Mouse (Mus musculus) gonadal fat pad, adult 2 months (tissue): ENCODE results near the gene Zfp541. TPM values are rescaled to one million over a fixed set of nuclear protein-coding genes. Genes with fewer than 3 reads are reported as not detected.

Experiments used
- DNase-seq: peaks from one replicate; pipeline ENCODE4 v3.0.0-alpha.2; 2012; ENCODE audit warnings: low read depth
- polyA plus RNA-seq: library from polyadenylated mRNA; depleted of rRNA; stranded (reverse); fragments of >200 nt; gene quantifications from 2 replicates; pipeline ENCODE4 v1.2.3, GENCODE M21; 2012; rRNA removed

The Zfp541 gene
- polyA plus RNA-seq, 1 experiment, result 0.19 TPM

GRCm38 (mm10) chr7:16128344-16128743 is 66.7 kb downstream of the Zfp541 start:
- DNase-seq, result no peak

GRCm38 (mm10) chr7:16128899-16129298 is 67.3 kb downstream of the Zfp541 start:
- no peak for DNase-seq

GRCm38 (mm10) chr7:16129421-16129845 is 67.8 kb downstream of the Zfp541 start, which contains the start of gene Slc8a2:
Gene Slc8a2 (plus strand): TSS chr7:16129826.
- no peak for DNase-seq

GRCm38 (mm10) chr7:16129846-16130691 is 68.5 kb downstream of the Zfp541 start:
- no peak for DNase-seq

DNA sequence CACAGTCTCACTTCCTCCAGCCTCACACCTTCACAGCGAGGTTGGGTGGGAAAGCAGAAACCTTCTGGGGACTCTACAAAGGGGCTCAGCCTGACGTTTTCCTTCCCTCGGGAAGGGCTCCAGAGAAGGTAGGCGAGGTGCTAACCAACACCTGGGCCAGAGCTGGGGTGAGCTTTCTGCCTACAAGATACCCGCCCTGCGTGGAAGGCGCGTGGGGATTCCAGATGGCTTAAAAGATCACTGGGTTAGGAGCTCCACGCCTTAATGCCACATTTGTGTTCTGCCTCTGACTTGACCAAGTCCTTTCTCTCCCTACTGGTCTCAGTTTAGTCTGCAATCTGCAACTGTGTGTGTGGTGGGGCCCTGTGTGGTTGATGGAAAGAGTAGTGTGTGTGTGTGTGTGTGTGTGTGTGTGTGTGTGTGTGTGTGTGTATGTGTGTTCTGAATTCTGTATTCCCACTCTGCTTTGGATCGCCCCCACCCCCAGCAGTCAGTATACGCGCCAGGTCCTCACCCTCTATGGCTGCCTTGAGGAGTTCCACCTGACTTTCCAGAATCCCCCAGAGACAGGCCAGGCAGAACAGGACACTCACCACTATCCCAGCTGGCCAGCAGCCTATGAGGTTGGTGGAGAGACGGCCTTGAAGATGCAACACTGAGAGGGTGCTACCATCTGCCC is 69.5 kb downstream of the Zfp541 start:
- DNase-seq, result no peak

DNA sequence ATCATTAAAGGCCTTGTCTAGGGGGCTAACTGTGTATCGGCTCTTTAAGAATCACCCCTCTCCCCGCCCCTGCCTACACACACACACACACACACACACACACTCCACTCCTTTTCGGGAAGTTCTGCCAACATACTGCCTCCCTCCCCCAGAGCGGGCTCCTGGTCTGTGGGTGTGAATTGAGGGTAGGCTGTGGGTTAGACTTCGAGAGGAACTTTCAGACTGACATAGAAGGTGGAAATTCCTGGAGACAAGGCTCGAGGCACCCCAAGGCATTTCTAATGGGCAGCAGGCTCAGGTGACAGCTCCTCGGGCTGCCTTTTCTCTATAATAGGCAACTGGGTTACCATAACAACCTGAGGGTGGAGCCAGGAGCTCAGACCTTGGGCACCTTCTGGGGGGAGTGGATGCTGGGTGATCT is 70.6 kb downstream of the Zfp541 start:
- DNase-seq, result no peak

DNA sequence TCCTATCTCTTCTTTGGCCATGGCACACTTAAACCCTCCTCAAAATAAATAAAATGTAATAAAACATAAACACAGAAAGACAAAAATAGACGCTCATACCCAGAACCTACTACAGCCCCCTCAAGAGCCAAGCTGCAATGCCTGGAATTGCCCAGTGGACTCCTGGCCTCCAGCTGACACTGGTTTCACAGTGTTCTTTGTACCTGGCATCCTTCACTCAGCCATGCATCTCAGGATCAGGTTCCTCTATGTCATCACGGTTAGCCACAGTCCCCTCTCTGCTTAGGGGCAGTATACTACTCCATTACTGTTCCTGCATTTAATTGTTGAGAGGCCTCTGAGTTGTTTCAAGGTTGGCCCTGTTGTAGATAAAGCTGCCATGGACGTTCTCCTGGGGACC is 71.3 kb downstream of the Zfp541 start:
- DNase-seq, result no peak

DNA sequence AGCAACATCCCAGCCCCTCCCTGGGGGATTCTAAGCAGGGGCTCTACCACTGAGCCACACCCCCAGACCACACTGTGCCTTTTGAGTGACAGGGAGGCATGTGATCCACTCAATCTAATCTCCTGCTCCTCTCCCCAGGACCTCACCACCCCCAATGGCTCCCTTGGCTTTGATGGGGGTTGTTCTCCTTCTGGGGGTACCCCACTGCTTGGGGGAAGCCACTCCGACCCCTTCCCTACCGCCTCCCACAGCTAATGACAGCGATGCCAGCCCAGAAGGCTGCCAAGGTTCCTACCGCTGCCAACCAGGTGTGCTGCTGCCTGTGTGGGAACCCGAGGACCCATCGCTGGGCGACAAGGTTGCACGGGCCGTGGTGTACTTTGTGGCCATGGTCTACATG is 72.1 kb downstream of the Zfp541 start:
- DNase-seq, result no peak

GRCm38 (mm10) chr7:16134951-16135392 is 73.4 kb downstream of the Zfp541 start:
- DNase-seq, result no peak

Other genes with a start within 250 kb of the Zfp541 start
- not detected in 2 replicates for gene Obox6, start 222.1 kb upstream of the Zfp541 start, polyA plus RNA-seq
- gene Crx, start 181.8 kb upstream of the Zfp541 start, polyA plus RNA-seq, result not detected in 2 replicates
- not detected in 2 replicates for gene Crxos, start 179.2 kb upstream of the Zfp541 start, polyA plus RNA-seq
- 363 and 392 TPM in 2 replicates for gene Selenow, start 139.4 kb upstream of the Zfp541 start, polyA plus RNA-seq
- 102 and 118 TPM in 2 replicates for gene Nop53, start 115.7 kb upstream of the Zfp541 start, polyA plus RNA-seq
- 251 and 304 TPM in 2 replicates for gene Ehd2, start 94.2 kb upstream of the Zfp541 start, polyA plus RNA-seq
- 3.7 and 6.6 TPM in 2 replicates for gene Bicra, start 13.9 kb upstream of the Zfp541 start, polyA plus RNA-seq
- gene Napa, start 36.6 kb downstream of the Zfp541 start, polyA plus RNA-seq, result 234 and 275 TPM in 2 replicates
- gene Kptn, start 58.1 kb downstream of the Zfp541 start, polyA plus RNA-seq, result 29.9 and 30.9 TPM in 2 replicates
- gene Slc8a2, start 68.0 kb downstream of the Zfp541 start, polyA plus RNA-seq, result 0.78 and 1.3 TPM in 2 replicates
- 10.8 and 12.4 TPM in 2 replicates for gene Meis3, start 113.3 kb downstream of the Zfp541 start, polyA plus RNA-seq
- gene Dhx34, start 160.2 kb downstream of the Zfp541 start, polyA plus RNA-seq, result 18.2 and 20.6 TPM in 2 replicates
- 0.62 and 0.90 TPM in 2 replicates for gene C5ar2, start 182.3 kb downstream of the Zfp541 start, polyA plus RNA-seq
- 15.3 and 16.5 TPM in 2 replicates for gene C5ar1, start 197.7 kb downstream of the Zfp541 start, polyA plus RNA-seq
- gene Inafm1, start 211.8 kb downstream of the Zfp541 start, polyA plus RNA-seq, result 37.4 and 49.1 TPM in 2 replicates
- 35.3 and 37.7 TPM in 2 replicates for gene Ccdc9, start 225.0 kb downstream of the Zfp541 start, polyA plus RNA-seq
- 13.2 and 14.9 TPM in 2 replicates for gene Bbc3, start 246.6 kb downstream of the Zfp541 start, polyA plus RNA-seq